Mouse (Mus musculus) kidney, adult 18-20 months (tissue): ENCODE results near the gene Atxn7l1.

Source experiments
- DNase-seq: peaks from one replicate; pipeline ENCODE4 v3.0.0; 2021

Atxn7l1 gene

DNA sequence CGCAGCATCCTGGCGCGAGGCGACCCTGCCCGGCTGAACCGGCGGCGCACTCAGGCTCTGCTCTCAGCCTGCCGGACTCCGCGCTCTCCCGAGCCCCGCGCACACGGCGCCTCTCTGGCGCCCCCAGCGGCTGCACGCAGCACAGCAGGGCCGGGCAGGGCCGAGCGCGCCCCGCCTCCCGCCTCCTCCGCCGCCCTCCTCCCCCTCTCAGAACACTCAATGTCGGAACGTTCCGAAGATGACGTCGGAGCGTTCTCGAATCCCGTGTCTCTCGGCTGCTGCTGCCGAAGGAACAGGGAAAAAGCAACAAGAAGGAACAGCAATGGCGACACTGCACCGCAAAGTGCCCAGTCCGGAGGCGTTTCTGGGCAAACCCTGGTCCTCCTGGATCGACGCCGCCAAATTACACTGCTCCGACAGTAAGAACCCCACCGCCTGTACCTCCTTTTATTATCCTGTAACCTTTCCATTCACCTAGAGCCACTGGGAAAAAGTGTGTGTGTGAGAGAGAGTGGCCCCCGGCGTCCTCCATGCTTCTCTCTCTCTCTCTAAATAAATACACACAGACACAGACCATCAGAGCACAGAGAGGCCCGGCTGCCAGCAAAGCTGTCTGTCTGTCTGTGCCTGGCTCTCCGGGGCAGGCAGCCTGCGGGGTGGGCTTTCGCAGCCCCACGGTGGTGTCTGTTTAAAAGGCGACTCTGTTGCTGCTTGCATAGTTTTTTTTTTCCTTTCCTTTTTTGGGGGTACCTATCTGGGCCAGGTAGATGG lies at the start of gene Atxn7l1:
Atxn7l1 (plus strand) TSS at position 197 of the 771 bp plus-strand sequence.
- DNase-seq = peak; percentile 91

DNA sequence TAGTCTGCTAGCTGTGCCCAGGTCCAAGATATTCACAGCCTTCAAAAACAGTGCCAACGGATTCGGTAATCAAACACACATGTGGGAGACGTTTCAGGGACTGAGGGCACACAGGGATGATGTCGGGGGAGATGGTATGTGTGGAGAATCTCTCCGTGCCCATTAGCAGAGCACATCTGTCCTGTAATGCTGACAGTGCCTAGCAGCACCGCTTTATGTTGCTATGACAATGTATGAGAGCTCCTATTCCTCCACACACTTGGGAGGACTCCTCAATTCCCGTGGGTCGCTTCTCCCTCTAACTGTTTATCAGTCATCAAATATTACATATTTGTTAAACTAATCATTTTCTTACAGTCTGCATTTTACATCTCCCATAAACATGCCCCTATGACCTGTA lies 45.9 kb upstream of the Atxn7l1 start:
- DNase-seq = no peak

DNA sequence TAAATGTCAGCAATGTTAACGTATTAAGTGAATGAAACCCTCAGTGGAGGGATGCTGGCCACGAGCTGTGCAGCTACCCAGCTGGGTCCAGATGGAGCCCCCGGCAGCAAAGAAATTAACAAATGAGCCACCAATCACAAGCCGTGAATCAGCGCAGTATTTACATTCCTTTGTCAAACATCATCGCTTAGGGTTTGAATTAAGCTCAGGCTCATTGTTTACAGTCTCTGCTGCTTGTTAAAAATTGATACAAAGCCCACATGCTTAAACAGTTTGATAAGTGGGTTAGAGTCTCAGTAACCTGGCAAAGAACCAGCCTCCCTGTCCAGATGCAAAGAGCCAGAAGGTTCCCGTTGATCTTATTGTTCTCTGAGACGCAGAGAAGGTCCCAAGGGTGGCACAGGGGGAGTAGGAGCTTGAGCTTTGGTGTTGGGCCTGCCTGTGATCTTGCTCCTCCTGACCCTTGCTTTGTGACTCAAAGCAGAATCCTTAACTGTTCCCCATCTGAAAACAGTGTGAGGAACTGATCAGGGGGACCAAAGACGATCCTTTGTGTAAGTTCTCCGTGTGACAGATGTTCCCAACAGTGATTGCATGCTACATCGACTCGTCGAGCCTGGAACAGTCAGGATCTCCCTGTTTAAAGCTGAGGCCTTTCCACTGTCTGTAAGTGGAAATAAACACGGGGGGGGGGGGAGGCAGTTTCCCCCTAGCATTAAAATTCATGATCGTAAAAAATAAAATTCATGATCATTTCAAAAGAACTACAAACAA lies 45.0 kb upstream of the Atxn7l1 start:
- DNase-seq = no peak

DNA sequence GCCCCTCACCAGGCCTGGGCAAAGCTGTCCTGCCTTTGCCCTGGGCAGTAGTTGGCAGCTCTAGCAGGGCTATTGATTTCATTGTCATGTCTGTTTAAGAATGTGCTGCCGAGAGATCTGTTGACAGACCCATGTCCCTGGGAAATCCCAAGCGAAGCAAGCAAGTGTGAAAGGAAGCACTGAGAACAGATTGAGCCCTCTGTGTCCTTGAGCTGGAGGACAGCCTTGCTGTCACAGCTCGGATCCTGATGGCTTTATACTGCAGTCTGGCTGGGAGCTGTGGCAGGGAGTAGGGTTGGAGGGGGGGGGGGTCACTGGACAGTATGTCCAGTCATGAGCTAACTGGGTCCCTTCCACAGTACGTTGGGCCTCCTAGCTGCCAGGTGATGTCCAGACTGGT lies 41.8 kb upstream of the Atxn7l1 start:
- no peak for DNase-seq

DNA sequence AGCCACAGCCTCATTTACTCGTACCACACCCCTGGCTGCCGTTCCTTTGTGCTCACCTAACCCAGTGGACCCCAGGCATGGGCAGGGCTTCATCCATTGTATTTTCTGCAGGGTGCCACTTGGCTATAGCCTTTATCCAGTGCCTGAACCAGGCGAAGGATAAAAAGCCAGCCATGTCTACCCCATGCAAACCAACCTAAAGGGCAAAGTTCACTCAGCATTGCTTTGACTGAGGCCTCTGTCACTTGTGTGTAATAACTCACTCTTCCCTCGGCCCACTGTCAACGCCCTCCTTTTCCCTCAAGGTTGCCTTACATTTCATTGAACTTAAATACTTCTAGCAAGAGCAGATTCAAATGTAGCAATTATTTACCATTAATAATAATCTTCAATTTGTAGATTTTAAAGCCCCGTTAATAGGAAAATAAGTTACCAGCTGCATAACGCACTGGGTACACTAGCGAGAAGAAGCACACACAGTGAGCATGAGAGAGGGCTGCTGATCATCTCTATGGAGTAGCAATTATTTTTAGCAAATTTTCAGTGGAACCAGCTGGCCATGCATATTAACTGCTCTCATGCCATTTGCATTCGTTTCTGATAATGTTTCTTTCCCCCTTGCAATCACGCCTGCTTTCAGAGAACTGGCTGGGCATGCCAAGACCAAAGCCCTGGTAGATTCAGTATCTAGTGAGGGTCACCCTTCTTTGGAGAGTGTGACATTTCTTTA lies 40.9 kb upstream of the Atxn7l1 start:
- DNase-seq = no peak

DNA sequence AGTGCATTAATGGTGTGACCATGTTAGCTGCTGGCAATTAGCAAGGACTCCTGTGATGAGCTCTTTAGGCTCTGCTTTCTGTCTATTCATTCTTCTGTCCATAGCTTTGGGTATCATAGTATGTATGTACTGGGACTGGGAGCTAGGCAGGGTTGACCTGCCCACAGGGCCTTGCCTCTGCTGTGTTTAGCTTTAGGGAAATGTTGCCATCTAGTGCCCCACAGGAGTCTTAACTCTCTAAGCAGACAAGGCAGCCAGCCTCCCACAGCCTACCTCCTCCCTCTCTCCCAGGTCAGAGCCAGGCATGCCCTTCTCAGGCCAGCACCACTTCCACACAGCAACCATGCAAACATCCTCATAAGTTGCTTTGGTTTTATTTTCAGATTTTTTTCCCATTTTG lies 38.0 kb upstream of the Atxn7l1 start:
- peak; percentile 9 for DNase-seq

DNA sequence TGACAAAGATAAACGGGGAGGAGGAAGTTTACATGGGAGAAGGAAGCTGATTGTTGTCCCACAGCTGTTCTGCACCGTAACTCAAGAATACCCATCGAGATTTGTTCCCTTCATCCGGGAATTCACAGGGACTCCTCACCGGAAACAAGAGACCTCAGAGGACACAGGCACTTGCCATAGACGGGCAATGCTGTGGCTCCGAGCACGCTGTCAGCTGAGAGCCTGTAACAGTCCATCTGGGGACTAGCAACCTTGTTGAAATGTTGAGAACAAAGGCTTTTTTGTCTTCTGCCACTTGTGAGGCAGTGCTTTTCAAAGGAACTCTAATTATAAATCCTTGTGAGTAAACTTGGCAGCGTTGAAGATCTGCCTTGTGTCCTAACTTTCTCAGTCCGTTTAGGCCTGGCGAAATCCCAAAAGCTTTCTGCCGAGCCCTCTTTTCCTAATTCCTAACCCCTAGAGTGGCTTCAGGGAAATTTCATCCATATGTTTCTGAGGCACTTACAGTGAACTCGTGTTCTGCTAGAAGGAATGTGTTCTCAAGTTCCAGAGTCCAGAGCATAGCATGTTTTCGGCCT lies 36.5 kb upstream of the Atxn7l1 start:
- peak; percentile 20 for DNase-seq

DNA sequence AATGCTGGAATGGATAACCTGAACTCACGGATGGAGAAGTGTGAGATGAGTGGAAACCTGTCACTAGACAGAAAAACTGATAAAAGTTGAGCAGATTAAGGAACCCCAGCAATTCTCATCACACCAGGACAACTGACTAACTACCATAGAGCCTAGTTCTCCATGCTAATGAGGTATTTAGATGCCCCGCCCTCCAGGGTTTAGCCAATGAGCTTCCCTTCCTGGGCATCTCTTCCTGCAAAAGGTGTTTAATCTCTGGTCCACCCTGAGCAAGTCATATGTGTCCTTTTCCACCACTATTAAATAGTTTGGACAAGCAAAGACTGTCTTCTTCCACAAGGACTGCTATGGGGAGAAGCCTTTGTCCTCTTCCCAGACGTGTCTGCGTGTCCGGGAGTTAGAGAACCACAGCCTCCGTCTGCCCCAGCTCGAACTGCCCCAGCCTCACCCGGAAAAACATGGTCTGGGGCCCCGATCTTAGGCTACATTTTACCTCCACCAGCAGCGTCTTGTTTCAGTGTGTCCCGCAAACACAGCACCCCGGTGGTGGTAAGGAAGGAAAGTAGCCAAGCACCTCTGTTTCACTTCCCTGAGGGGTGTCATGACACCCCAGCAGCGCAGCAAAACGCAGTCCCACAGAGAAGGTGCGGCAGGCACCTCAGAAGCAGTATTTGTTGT lies 28.7 kb upstream of the Atxn7l1 start:
- DNase-seq = no peak

DNA sequence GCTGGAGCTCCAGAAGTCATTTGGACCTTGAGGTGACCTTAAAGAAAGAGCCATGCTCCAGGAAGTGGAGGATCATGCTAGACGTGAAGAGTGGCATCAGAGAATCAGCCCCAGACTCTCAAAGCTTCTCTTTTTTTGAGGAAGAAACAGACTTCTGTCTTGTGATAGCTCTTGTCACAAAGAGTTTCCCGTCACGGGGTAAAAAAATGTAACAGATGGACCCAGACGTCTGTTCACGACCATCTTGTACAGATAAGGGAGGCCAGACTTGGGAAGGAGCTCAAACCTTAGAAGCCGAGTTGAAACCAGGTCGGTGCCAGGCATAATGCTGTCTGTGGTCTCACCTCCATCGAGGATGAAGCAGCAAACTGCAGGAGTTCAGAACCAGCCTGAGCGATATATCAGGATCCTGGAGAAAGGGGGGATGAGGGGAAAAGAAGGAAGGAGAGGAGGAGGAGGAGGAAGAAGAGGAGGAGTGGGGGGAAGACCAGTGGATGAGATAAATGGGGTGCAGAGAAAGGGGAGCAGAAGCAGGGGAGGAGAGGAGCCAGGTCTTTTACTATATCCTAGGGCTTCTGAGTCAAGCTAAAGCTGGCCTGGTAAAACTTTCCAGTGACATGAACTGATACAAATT lies 21.8 kb upstream of the Atxn7l1 start:
- DNase-seq = no peak

DNA sequence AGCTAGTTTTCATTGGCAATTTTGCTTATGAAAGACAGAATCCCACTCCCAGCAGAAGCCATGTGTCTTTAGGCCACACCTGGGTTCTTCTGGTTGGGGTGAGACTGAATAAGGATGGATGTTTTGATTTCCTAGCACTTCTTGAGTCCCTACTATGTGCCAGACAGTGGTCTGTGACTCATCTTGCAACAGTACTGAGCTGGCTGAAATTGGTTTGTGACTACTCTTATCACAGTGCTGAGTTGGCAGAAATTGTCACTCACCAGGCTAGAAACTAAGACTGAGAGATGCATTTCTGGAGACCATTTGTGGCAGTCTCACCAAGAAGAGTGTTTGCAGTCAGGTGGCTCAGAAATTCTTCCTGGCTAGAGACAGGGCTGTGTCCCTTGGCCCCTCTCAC lies 21.2 kb upstream of the Atxn7l1 start:
- DNase-seq = no peak

DNA sequence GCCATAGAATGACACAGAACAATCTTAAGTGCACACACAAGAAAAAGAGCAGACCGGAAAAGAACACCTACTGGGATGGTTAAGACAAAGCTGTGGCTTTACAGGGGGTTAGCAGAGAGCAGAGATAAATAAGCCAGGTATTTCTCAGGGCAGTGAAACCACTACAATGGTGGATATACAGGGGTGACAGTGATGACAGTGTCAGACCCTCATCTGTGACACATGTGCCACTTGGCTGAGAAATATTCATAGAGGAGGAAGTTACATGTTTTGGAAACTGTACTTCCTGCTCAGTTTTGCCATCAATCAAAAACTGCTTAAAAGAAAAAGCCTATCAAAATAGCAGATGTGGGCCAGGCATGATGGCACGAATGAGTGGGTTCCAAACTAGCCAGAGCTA lies 19.4 kb upstream of the Atxn7l1 start:
- no peak for DNase-seq

DNA sequence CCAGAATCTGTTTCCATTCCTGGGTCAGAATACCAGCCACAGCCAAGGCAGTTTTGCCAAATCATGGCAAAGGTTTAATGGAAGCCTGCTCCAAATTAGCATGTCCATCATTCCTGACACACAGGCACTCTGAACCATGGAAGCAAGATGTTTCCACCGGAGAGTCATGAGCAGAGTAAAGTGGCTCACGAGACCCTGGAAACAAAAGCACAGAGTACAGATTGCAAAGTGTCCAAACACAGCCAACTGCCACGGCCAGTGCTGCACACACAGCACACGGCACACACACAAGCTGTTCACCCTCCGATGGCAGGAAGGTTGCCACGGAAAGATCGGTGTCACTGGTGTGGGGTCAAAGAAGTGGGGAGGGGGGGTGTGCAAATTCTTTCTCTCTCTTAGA lies 18.8 kb upstream of the Atxn7l1 start:
- DNase-seq = no peak

DNA sequence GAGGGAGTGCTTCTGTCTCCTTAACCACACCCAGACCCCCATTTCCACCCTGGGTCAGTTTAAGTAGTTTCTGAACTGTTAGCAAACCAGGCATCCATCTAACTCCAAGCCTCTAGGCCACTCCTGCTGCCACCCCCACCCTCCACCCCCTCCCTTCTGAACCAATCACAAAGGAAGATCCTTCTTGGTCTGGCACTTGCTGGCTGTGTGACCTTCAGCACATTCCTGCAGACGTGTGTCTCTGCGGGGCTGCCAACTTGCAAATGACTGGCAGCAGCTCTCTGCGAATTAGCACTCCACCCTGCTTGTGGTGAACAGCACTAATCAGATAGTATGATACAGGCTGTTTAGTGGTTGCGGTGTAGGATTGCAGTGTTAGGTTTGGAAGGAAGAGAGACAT lies 18.1 kb upstream of the Atxn7l1 start:
- peak; percentile 40 for DNase-seq

DNA sequence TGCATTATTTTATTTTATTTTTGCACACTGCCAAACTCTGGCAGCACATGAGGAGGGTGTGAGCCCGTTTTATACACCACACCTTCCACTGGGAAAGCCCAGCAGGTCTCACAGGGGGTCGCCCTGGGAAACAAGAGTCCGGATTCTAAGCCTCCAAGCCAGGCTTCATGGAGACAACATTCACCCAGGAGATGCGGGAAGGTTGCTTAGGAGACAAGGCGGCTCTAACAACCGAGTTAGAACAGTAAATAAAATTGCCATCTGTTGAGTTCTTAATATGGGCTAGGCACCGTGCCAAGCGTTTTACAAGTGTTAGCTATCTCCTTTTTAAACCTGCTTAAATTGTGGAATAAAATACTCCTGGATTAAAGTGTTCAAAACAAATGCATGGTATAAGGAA lies 17.1 kb upstream of the Atxn7l1 start:
- DNase-seq = no peak

DNA sequence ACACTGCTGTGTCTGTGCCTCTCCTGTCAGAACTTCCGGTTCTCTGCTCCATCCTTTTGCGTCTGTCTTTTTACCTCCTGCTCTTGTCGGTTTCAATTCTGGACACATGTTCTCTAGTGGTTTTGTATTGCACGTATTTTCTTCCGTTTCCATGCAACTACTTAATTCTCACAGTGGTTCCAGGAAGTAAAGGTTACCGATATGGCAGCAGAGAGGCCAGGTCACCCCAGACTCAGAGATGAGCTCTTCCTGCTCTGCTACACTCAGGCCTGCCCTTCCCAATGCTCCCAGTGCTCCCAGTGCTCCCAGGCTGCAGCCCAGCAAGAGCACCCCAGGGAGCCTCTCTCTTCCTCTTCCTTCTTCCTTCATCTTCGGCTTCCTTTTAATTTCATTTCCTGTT lies 15.7 kb upstream of the Atxn7l1 start:
- no peak for DNase-seq

DNA sequence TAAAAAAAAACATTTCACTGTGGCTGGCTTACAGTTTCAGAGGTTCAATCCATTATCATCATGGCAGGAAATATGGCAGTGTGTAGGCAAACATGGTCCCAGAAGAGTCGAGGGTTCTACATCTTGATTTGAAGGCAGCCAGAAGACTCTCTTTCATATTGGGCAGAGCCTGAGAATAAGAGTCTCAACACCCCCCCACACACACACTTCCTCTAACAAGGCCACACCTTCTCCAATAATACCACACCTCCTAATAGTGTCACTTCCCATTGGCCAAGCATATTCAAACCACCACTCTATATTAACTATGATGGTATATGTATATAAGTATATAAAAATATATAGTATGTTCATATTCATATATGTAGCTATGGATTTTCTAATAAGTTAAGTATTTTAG lies 9.6 kb upstream of the Atxn7l1 start:
- no peak for DNase-seq

DNA sequence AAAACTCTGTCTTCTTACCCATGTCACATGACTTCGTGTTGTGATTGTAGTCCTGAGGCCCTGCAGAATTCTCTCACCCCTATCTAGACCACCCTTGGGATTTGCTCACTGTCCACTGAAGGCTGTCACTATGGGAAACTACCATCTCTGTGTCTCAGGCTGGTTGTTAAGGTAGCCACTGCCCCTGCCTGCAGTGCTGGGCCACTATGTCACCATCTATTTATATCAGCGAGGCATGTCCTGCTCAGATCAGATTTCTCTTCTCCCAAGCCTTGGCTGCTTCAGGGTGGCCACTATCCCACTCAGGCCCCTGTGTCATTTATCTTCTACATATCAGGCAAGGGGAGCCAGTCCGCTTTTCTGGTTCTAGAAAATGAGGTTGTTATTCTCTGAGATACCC lies 8.4 kb upstream of the Atxn7l1 start:
- no peak for DNase-seq

DNA sequence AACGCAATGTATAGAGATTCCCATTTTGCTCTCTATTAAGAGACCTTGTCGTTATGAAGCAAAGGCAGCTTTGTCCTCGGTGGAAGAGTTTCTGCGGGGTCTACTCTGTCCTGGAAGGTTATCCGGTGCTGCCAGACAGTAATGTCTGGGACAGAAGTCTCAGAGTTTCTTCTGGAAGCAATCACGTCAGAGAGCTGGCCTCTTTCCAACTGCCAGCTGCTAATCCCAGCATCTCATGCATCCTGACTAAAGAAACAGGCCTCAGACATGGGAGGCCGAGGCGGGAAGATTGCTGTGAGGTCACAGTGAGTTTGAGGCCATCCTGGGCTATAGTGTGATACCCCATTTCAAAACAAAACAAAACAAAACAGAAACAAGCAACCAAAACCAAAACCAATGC lies 3.0 kb upstream of the Atxn7l1 start:
- DNase-seq = no peak

DNA sequence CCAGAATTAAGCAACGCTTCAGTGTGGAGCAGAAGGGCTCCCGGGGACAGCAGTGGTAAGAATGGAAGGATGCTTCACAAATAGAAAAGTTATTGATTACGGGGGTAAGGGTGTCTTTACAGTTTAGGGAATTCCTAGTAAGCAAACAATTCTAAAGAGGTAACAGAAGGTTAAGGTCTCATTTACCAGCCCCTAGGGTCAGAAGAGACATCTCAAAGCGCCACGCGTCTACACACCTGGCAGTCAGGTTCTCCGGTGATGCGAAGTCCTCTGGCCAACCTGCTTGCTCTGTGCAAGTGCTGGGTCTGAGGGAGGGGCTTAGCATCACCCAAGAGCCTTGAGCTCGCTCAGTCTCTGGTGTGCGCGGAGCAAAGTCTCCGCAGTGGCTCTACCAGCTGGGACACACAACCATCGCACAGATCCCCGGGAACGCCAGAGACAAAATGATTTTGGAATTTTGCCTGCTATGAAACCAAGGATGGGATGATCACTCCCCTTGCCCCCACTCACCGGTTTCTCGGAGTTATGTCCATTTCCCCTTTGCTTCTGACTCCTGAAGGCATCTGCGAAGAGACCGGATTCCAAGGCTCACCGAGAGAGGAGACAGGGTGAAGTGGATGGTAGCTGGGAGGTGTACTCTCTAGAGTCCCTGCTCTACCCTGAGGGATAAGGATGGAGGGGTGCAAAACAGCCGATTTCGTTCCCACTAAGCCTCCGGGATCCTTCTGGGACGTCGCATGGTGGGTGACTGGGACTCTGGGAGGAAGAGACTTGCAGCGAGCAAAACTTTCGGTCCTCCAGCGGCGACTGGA lies 665 bp upstream of the Atxn7l1 start:
- DNase-seq = no peak

DNA sequence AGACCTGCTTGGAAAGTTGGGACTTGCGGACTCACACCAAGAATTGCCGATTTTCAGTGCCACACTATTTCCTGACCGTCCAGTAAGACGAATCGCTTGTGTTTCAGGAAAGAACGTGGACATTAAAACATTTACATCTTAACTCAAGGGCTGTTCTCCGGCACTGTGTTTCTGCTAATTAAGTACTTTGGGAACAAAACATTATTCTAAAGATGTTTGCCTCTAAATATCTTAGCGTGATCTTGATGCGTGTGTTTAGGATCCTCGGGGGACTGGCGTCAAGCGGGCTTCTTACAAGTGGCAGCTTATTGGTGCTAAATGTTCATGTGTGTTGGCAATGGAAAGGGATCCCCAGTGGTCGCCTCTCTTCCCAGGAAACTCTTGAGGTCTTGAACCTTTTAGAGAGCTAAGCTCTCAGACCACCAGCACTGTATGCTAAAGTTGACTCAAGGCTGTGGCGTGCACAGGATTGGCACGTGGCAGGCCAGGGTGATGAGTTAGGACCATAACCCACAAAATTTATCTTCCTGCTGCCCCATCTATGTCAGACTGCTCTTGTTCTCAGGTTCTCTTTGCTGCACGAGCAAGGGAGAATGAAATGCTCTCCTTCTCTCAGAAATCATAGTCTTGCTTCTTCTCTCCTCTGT lies 2.2 kb downstream of the Atxn7l1 start:
- no peak for DNase-seq

DNA sequence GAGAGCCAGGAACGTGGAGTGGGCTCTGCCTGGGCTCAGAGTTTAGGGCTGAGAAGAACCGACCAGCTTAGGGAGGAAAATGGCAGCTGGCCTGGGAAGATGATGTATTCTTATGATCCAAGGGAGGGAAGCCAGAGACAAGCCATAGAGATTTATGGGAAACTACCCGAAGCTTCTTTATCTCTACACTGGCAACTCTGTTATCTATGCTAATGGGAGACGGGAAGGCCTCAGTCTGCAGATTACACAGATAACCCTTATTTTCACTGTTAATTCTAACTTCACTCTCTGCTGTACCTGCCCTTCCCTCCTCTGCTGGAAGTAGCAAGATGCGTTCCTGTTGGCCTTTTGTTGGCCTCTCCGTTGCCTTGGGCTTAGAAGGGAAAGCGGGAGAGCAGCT lies 5.6 kb downstream of the Atxn7l1 start:
- DNase-seq = no peak
